Mouse (Mus musculus) forebrain, embryonic 11.5 days (tissue): ENCODE results near the gene Dusp16. TPM values are rescaled to one million over a fixed set of nuclear protein-coding genes. Genes with fewer than 3 reads are reported as not detected.

Experiments used
- ATAC-seq: fragments of 200-750 bp; cut with Nextera tagmentation; replicated peaks from 2 replicates; pipeline ENCODE4 v1.8.0; 2017; ENCODE audit warnings: moderate TSS enrichment; ENCODE audit not compliant: low FRiP score
- DNase-seq: peaks from one replicate; pipeline ENCODE4 v3.0.0-alpha.2; 2017; ENCODE audit warnings: low spot score
- H3K27ac ChIP-seq: fragments of 300-500 bp; sonication (generic); 2 replicates; pipeline ENCODE4 v1.5.1; 2014; ENCODE audit warnings: low read depth, low read length
- H3K27me3 ChIP-seq: fragments of 300-500 bp; sonication (generic); 2 replicates; pipeline ENCODE4 v1.6.1; 2014; ENCODE audit warnings: mild to moderate bottlenecking, low read length, mixed read lengths; ENCODE audit not compliant: control insufficient read depth, insufficient read depth
- H3K36me3 ChIP-seq: fragments of 300-500 bp; sonication (generic); 2 replicates; pipeline ENCODE4 v1.6.1; 2014; ENCODE audit warnings: mild to moderate bottlenecking, low read length, moderate library complexity, mixed read lengths; ENCODE audit not compliant: control insufficient read depth, insufficient read depth
- H3K4me1 ChIP-seq: fragments of 300-500 bp; sonication (generic); replicated peaks from 2 replicates; pipeline ENCODE4 v1.6.1; 2014; ENCODE audit warnings: low read length, mixed read lengths; ENCODE audit not compliant: control insufficient read depth, insufficient read depth
- H3K4me2 ChIP-seq: fragments of 300-500 bp; sonication (generic); 2 replicates; pipeline ENCODE4 v1.6.1; 2014; ENCODE audit warnings: low read depth, mild to moderate bottlenecking, low read length, moderate library complexity, mixed read lengths; ENCODE audit not compliant: severe bottlenecking
- H3K4me3 ChIP-seq: fragments of 300-500 bp; sonication (generic); 2 replicates; pipeline ENCODE4 v1.5.1; 2014; ENCODE audit warnings: low read depth, low read length
- H3K9ac ChIP-seq: fragments of 300-500 bp; sonication (generic); 2 replicates; pipeline ENCODE4 v1.6.1; 2014; ENCODE audit warnings: low read length
- H3K9me3 ChIP-seq: fragments of 300-500 bp; sonication (generic); 2 replicates; pipeline ENCODE4 v1.6.1; 2016; ENCODE audit warnings: low read length, mixed read lengths; ENCODE audit not compliant: control insufficient read depth
- WGBS: fragments of 180-500 bp; shearing (Covaris S2); extraction: QIAGEN DNeasy Blood & Tissue Kit; methylation state at CpG from one replicate; pipeline ENCODE4 v1.1.7; 2014; 5-methylcytosine and 5-hydroxymethylcytosine counted together
- polyA plus RNA-seq: library from polyadenylated mRNA; unstranded; fragments of >200 nt; fragmentation: Nextera tagmentation; extraction: Ambion mirVana; gene quantifications from 2 replicates; pipeline ENCODE4 v1.2.1, GENCODE M21; 2014

The Dusp16 gene
- polyA plus RNA-seq, 1 experiment from 2014 or later = 28.3 TPM

DNA sequence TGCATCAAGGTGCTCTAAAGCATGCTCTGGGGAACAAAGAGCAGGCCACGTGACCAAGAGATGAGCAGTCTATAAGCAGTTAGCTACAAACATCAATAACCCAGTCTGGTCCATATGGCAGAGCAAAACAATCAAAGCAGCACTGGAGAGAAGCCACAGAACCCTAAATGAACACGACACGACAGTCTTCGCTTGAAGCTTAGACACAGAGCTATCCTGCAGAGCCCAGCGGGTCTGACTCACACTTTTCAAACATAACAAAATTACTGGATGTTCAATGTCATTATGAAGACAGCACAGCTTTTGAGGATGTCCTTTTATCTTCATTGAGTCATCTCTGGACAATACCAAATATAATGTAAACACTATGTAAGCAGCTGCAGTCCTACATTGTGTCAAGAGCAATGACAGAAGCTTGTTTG lies 58.6 kb downstream of the Dusp16 start:
- Histone ChIP-seq H3K9ac (no peak overlapping the region), H3K4me1 (no peaks in the 10 kb centered on the region), H3K27ac (no peak overlapping the region), H3K27me3 (no peaks in the 10 kb centered on the region), H3K36me3 (no peaks in the 10 kb centered on the region), H3K4me2 (no peak overlapping the region), H3K4me3 (no peak overlapping the region), H3K9me3 (no peaks in the 10 kb centered on the region)
- ATAC-seq (no peak), DNase-seq (no peak)
- 88% methylated on average over 5 of the region's 5 CpGs for WGBS

DNA sequence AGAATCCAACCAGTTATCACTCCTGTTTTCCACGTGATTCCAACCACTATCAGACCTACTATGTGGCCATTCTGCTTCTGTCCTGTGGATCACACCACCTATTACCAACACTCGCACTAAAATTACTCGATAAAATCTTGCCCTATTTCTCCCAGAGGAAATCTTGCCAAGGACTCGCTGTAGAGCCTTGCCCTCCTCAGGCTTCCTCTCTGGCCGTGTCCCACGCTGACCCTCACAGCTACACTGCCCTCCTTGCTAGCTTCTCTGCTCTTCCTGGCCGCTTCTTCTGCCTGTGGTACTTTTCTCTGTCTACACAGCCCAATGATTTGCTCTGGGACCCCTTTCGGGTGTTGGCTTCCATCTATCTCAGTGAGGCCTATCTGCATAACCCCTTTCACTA lies 59.6 kb downstream of the Dusp16 start:
- Histone ChIP-seq H3K27me3 (no peaks in the 10 kb centered on the region), H3K9ac (no peak overlapping the region), H3K4me2 (no peak overlapping the region), H3K4me1 (no peaks in the 10 kb centered on the region), H3K36me3 (no peaks in the 10 kb centered on the region), H3K9me3 (no peaks in the 10 kb centered on the region), H3K27ac (no peak overlapping the region), H3K4me3 (no peak overlapping the region)
- DNase-seq (no peak), ATAC-seq (no peak)
- whole genome bisulfite sequencing = 93% methylated on average over 8 of the region's 8 CpGs

DNA sequence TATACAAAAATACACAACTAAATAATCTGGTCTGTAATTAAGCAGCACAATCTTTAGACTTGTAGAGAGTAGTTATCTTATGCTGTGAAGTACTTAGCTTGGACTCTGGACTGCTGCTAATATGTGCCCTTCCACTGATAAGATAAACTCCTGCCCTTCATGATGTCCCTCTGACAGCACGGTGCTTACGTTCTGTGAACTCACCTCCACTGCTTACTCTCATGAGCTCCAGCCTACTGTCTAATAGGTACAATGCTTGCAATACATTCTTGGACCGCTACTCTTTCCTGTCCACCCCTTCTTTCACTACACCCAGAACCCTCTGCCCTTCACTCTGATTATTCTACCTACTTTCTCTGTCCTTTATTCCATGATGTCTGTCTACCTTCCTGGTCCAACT lies 61.4 kb downstream of the Dusp16 start:
- DNase-seq = no peak
- no peaks in the 10 kb centered on the region for H3K9me3 ChIP-seq
- ATAC-seq = no peak
- H3K27me3 ChIP-seq = no peaks in the 10 kb centered on the region
- WGBS = 88% methylated on average over 3 of the region's 3 CpGs
- H3K9ac ChIP-seq = no peak overlapping the region
- H3K27ac ChIP-seq = no peak overlapping the region
- no peak overlapping the region for H3K4me3 ChIP-seq
- no peaks in the 10 kb centered on the region for H3K36me3 ChIP-seq
- no peaks in the 10 kb centered on the region for H3K4me1 ChIP-seq
- H3K4me2 ChIP-seq = no peak overlapping the region

DNA sequence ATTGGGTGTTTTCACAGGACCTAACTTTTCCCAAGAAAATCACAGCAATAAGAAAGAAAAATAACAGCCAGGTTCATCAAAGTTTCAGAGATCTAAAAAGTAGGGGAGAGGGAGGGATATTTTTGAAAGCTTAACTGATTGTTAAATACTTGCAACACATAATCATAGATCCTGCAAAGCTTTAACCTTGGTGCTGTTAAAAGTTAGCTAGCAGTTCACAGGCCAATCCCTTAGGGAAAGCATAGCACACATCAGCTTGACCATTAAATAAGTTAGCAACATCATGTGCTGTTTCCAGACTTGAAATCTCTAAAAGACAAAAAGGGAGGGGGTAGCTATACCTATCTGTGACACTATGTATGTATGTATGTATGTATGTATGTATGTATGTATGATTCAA lies 67.0 kb downstream of the Dusp16 start:
- Histone ChIP-seq H3K4me2 (no peak overlapping the region), H3K27me3 (no peaks in the 10 kb centered on the region), H3K9ac (no peak overlapping the region), H3K36me3 (no peaks in the 10 kb centered on the region; the same call in 1 of the 2 replicates), H3K9me3 (no peaks in the 10 kb centered on the region), H3K4me3 (no peak overlapping the region), H3K4me1 (no peaks in the 10 kb centered on the region), H3K27ac (no peak overlapping the region)
- ATAC-seq (no peak), DNase-seq (no peak)

DNA sequence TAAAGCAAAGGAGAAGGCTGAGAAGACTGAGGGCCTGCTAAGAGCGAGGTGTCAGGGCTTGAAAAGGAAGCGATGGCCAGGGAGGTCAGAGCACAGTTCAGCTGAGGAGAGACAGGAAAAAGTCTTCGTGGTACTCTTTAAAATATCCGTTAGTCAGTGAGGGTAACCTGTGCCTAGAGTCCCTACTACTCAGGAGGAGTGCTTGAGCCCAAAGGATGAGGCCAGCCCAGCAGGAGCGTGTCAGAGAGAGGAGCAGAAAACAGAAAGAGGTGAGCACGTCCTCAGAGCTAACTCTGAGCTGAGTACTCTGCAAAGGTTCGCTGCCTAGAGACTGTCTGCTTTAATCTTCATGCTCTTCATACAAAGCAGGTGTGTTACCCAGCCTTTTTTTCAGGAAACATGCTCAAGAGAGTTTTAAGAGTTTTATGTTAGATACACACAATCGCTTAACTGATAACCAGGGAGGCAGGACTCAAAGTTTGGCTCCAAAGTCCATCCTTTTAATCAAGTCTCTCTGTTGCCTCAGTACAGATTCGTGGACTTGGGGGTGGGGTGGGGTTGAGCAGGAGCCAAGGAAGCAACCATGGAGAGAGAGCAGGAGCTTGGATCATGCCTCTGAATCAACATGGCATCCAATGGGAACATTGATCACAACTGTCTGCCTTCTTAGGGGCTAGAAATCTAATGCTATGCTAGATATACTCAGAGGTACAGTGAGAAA lies 68.4 kb downstream of the Dusp16 start:
- Histone ChIP-seq H3K27ac (no peak overlapping the region), H3K36me3 (no peaks in the 10 kb centered on the region; the same call in 1 of the 2 replicates), H3K9me3 (no peaks in the 10 kb centered on the region), H3K4me1 (no peaks in the 10 kb centered on the region), H3K4me2 (no peak overlapping the region), H3K9ac (no peak overlapping the region), H3K4me3 (no peak overlapping the region), H3K27me3 (no peaks in the 10 kb centered on the region)
- DNase-seq (no peak), ATAC-seq (no peak)
- WGBS = 84% methylated on average over 9 of the region's 9 CpGs

DNA sequence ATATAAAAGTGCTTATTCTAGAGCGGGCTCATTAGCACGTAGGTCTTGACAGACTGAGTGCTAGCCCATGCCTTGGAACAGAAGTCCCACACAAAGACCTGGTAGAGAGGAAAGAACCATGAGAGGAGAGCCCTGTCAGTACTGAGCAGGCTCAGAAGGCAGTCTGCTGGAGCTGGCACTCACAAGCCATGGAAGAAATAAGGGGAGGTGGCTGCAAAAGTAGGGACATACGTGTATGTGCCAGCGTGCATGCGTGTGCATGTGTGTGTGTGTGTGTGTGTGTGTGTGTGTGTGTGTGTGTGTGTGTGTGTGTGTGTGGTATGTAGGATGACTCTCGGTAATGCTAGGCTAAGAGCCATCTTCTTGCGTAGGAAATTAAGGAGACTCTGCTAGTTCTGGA lies 69.1 kb downstream of the Dusp16 start:
- Histone ChIP-seq H3K9me3 (no peaks in the 10 kb centered on the region), H3K27ac (no peak overlapping the region), H3K36me3 (no peaks in the 10 kb centered on the region; the same call in 1 of the 2 replicates), H3K4me1 (no peaks in the 10 kb centered on the region), H3K9ac (no peak overlapping the region), H3K4me2 (no peak overlapping the region), H3K27me3 (no peaks in the 10 kb centered on the region), H3K4me3 (no peak overlapping the region)
- WGBS = 95% methylated on average over 7 of the region's 7 CpGs
- ATAC-seq (no peak), DNase-seq (no peak)

DNA sequence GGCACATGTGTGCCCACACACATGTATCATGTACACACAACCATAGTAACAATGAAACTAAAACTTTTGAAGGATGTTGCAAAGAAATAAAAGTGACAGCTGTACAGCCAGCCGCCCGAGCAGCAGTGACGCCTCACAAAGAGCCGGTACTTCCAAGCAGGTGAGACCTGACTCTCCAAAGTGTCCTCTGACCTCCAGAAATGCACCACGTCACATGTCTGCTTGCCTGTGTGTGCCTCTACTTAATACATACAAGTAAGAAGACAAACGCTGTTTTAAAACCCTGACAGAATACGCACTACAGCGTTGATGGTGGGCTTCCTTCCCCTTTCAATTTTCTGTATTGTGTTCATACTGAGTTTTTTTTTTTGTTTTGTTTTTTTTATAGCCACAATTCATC lies 69.5 kb downstream of the Dusp16 start:
- H3K4me1 ChIP-seq = no peaks in the 10 kb centered on the region
- no peak overlapping the region for H3K4me3 ChIP-seq
- H3K27me3 ChIP-seq = no peaks in the 10 kb centered on the region
- no peaks in the 10 kb centered on the region for H3K9me3 ChIP-seq
- ATAC-seq = no peak
- 95% methylated on average over 8 of the region's 8 CpGs for WGBS
- H3K27ac ChIP-seq = no peak overlapping the region
- H3K4me2 ChIP-seq = no peak overlapping the region
- H3K36me3 ChIP-seq = no peaks in the 10 kb centered on the region; the same call in 1 of the 2 replicates
- H3K9ac ChIP-seq = no peak overlapping the region
- DNase-seq = no peak

DNA sequence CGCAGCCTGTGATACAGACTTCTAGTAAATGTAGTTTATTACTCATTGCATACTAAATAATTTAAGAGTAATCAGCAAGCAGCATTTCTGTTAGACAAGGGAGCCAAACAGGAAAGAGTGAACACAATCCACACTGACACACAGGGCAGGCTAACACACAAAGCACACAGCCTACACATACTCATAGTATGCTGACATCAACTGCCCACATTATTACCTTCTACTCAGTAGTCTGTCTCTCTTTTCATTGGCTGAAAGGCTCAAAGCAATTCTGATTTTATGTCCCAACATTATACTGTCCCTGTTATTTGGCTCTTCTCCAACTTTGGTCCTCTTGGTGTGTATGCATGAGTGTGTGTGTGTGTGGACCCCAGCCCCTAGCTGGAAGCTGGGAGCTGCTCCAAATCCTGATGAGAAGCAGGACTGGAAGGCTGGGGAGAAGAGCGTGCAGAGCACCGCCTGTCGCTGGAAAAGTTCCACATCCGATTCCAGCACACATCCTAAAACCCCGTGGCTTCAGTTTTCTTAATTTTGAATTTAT lies 70.6 kb downstream of the Dusp16 start:
- ATAC-seq = no peak
- no peak overlapping the region for H3K4me2 ChIP-seq
- WGBS = 97% methylated on average over 6 of the region's 6 CpGs
- H3K36me3 ChIP-seq = peaks cover 3% of the 10 kb centered on the region; the same call in 1 of the 2 replicates
- no peaks in the 10 kb centered on the region for H3K9me3 ChIP-seq
- no peak for DNase-seq
- no peak overlapping the region for H3K27ac ChIP-seq
- no peaks in the 10 kb centered on the region for H3K4me1 ChIP-seq
- no peak overlapping the region for H3K9ac ChIP-seq
- H3K27me3 ChIP-seq = no peaks in the 10 kb centered on the region
- no peak overlapping the region for H3K4me3 ChIP-seq

DNA sequence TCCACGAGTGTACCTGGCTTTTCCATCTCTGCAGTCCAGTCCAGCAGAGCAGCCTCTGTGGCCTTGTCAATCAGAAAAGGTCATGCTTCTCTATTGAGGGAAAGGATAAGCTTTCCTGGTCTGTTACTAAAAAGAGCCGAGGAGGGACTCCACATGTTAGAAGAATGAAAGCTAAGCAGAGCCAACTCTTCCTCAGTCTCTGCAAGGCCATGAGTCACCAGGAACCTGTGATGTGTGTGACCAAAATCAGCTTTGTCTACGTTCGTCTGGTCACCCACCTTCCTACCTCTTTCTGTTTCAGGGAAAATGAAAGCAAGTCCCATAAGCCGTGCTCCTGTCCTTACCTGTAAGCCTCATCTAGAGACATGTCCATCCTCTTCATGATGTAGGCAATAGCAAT lies 72.3 kb downstream of the Dusp16 start:
- H3K9ac ChIP-seq = no peak overlapping the region
- ATAC-seq (no peak), DNase-seq (no peak)
- H3K4me2 ChIP-seq = no peak overlapping the region
- peaks cover 3% of the 10 kb centered on the region; the same call in 1 of the 2 replicates for H3K36me3 ChIP-seq
- no peaks in the 10 kb centered on the region for H3K4me1 ChIP-seq
- H3K27me3 ChIP-seq = no peaks in the 10 kb centered on the region
- WGBS = 90% methylated on average over 5 of the region's 5 CpGs
- no peak overlapping the region for H3K4me3 ChIP-seq
- no peak overlapping the region for H3K27ac ChIP-seq
- H3K9me3 ChIP-seq = no peaks in the 10 kb centered on the region
